In genomic region chr11:75083031-75083430, GRCm38 (mm10) we compare ENCODE assay signal across 12 mouse cellular contexts.
"Had no signal": no experiment of that assay in that cellular context is flagged by ENCODE, and none has a peak within 500 bp of the region (broad histone marks: within the 10 kb centered on the region; RNA-seq: fewer than 3 reads in every experiment).

No protein-coding gene starts in this region.

- H3K4me2 ChIP-seq: liver, embryonic 13.5 days; midbrain, embryonic 11.5 days had no signal

- H3K9ac ChIP-seq: liver, embryonic 13.5 days had no signal

- H3K4me3 ChIP-seq: left cerebral cortex, adult 2 months; liver, embryonic 13.5 days had no signal

- H3K4me1 ChIP-seq: liver, embryonic 13.5 days had no signal

- H3K27ac ChIP-seq: left cerebral cortex, adult 2 months; liver, embryonic 13.5 days had no signal

- DNase-seq: kidney, postnatal 10 days; kidney, postnatal 36 days; layer of hippocampus, postnatal 36 days; liver, embryonic 13.5 days; lung, adult 2 months; lung, postnatal 14 days; lung, postnatal 4 days; midbrain, embryonic 14.5 days; thymus, adult 18-20 months; thymus, postnatal 36 days had no signal

- H3K9me3 ChIP-seq: liver, embryonic 13.5 days had no signal

- H3K27me3 ChIP-seq: liver, embryonic 13.5 days had no signal
